Mouse (Mus musculus) hindbrain, embryonic 12.5 days (tissue): ENCODE measurements at regions not wholly inside any gene's neighbourhood (a gene's known extent, or its start where the extent isn't known, plus 50 kb on each side); places are given as distances from the start of the nearest gene placed in this dataset.

Experiments
- ATAC-seq: fragments of 200-750 bp; cut with Nextera tagmentation; 2 replicates; pipeline ENCODE4 v1.8.0; 2017; ENCODE audit warnings: moderate TSS enrichment; ENCODE audit not compliant: low FRiP score
- H3K27ac ChIP-seq: fragments of 300-500 bp; sonication (generic); 2 replicates; pipeline ENCODE4 v1.5.1; 2016; ENCODE audit warnings: mild to moderate bottlenecking
- H3K27me3 ChIP-seq: fragments of 300-500 bp; sonication (generic); 2 replicates; pipeline ENCODE4 v1.6.1; 2016; ENCODE audit warnings: mild to moderate bottlenecking
- H3K36me3 ChIP-seq: fragments of 300-500 bp; sonication (generic); 2 replicates; pipeline ENCODE4 v1.6.1; 2016; ENCODE audit warnings: mild to moderate bottlenecking
- H3K4me1 ChIP-seq: fragments of 300-500 bp; sonication (generic); 2 replicates; pipeline ENCODE4 v1.6.1; 2016
- H3K4me2 ChIP-seq: fragments of 300-500 bp; sonication (generic); replicated peaks from 2 replicates; pipeline ENCODE4 v1.6.1; 2016; ENCODE audit warnings: mild to moderate bottlenecking
- H3K4me3 ChIP-seq: fragments of 300-500 bp; sonication (generic); 2 replicates; pipeline ENCODE4 v1.5.1; 2016; ENCODE audit warnings: mild to moderate bottlenecking
- H3K9ac ChIP-seq: fragments of 300-500 bp; sonication (generic); 2 replicates; pipeline ENCODE4 v1.6.1; 2016; ENCODE audit warnings: mild to moderate bottlenecking, moderate library complexity
- H3K9me3 ChIP-seq: fragments of 300-500 bp; sonication (generic); replicated peaks from 2 replicates; pipeline ENCODE4 v1.6.1; 2016; ENCODE audit warnings: mild to moderate bottlenecking
- WGBS: fragments of 180-500 bp; shearing (Covaris S2); methylation state at CpG from one replicate; pipeline ENCODE4 v1.1.7; 2016; 5-methylcytosine and 5-hydroxymethylcytosine counted together

GRCm38 (mm10) chr11:12757677-12758076, 292.9 kb upstream of the Cobl start:
- Histone ChIP-seq H3K27ac (no peak overlapping the region), H3K4me3 (no peak overlapping the region), H3K9ac (no peak overlapping the region), H3K4me2 (no peak overlapping the region), H3K9me3 (no peaks in the 10 kb centered on the region), H3K36me3 (no peaks in the 10 kb centered on the region), H3K4me1 (no peaks in the 10 kb centered on the region), H3K27me3 (no peaks in the 10 kb centered on the region)
- WGBS = 89% methylated on average over 1 of the region's 1 CpGs
- ATAC-seq = no peak

- Histone ChIP-seq H3K36me3 (no peaks in the 10 kb centered on the region), H3K4me2 (no peak overlapping the region), H3K4me3 (no peak overlapping the region), H3K27me3 (no peaks in the 10 kb centered on the region), H3K4me1 (no peaks in the 10 kb centered on the region), H3K9me3 (no peaks in the 10 kb centered on the region), H3K9ac (no peak overlapping the region), H3K27ac (no peak overlapping the region)
- ATAC-seq = no peak
- WGBS = 96% methylated on average over 1 of the region's 1 CpGs
These were observed 285.3 kb upstream of the Cobl start for GRCm38 (mm10) chr11:12750016-12750415.

GRCm38 (mm10) chr11:12749245-12749644, 284.5 kb upstream of the Cobl start:
- Histone ChIP-seq H3K4me2 (no peak overlapping the region), H3K4me3 (no peak overlapping the region)
- WGBS = 88% methylated on average over 4 of the region's 4 CpGs

DNA sequence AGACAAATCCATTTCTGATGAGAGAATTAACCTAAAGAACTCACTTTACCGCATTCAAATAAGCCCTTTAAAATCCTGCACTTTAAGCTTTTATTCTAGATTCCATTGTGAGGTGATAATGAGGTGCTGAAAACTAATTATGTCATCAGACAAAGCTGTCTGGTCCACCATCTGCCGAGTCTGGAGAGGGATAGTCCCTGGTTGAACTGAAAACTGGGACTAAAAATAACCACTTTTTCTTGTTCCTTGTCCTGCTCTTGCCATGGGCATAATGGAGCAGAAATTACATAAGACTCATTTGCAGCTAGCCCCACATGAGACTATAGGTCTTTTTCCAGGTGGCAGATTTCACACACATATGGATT, 277.4 kb upstream of the Cobl start:
- Histone ChIP-seq H3K27ac (no peak overlapping the region), H3K9me3 (no peaks in the 10 kb centered on the region), H3K9ac (no peak overlapping the region), H3K4me2 (no peak overlapping the region), H3K4me1 (no peaks in the 10 kb centered on the region), H3K36me3 (no peaks in the 10 kb centered on the region), H3K27me3 (no peaks in the 10 kb centered on the region), H3K4me3 (no peak overlapping the region)
- 0 out of 2 replicates have a peak, but pooled peaks have one; percentile 52 for ATAC-seq
- 38% methylated on average over 2 of the region's 2 CpGs for WGBS

More at GRCm38 (mm10) chr11:12749245-12749644, 284.5 kb upstream of the Cobl start:
- H3K9me3 ChIP-seq = no peaks in the 10 kb centered on the region
- H3K4me1 ChIP-seq = no peaks in the 10 kb centered on the region
- no peaks in the 10 kb centered on the region for H3K27me3 ChIP-seq
- H3K27ac ChIP-seq = no peak overlapping the region
- no peak for ATAC-seq
- no peak overlapping the region for H3K9ac ChIP-seq
- H3K36me3 ChIP-seq = no peaks in the 10 kb centered on the region

DNA sequence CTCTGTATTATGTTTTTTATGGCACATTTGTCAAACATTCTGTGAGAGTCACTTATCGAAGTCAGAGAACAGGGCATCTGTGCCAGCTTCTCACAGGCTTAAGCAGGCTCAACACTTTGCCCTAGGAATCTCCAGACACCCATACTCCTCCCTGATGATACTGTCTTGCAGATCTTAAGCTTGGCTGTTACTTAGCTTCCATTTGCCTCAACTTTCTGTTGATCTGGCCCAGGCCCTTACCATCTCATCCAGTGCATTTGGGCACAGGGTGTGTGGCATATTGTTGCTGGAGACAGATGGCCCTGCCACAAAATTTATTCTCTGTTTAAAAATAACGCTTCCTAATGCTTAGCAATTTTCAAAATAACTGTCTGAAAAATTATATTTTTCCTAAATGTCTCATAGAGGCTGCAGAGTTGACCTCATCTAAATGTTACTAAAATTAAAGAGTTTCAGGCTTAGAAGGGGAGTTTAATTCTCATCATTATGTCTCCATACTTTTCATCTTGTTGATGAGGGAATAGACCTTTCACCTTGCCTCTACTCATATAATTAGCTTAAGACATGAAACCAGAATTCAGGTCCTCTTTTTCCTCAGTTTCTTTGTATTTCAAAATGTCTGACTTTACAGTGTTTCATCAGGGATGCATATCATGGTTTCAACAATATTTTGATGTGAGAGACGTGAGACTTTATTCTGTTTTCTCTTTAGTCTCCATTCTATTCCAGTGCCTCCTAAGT, 276.8 kb upstream of the Cobl start:
- H3K9me3 ChIP-seq = no peaks in the 10 kb centered on the region
- WGBS = 85% methylated on average over 3 of the region's 3 CpGs
- no peak for ATAC-seq

DNA sequence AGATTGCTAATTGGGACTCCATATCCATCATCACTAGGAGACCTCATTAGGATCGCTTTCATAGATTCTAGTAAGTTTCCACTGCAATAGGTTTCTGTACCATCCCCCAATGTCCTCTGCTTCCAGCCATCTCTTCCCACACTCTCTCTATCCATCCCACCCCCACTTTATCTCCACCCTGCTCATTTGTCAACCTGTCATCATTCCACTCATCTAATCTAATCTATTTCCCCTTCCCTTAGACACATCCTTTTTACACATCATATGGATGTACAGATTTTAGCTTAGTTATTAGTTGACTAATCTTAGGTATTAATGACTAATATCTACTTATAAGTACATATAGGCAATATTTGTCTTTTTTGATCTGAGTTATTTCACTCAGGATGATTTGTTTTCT, 269.5 kb upstream of the Cobl start:
- no peak overlapping the region for H3K4me3 ChIP-seq
- no peaks in the 10 kb centered on the region for H3K9me3 ChIP-seq
- H3K4me1 ChIP-seq = no peaks in the 10 kb centered on the region
- H3K36me3 ChIP-seq = no peaks in the 10 kb centered on the region
- no peak overlapping the region for H3K9ac ChIP-seq
- no peaks in the 10 kb centered on the region for H3K27me3 ChIP-seq
- H3K4me2 ChIP-seq = no peak overlapping the region
- ATAC-seq = no peak
- 88% methylated on average over 1 of the region's 1 CpGs for WGBS
- H3K27ac ChIP-seq = no peak overlapping the region

More for the DNA sequence above, 276.8 kb upstream of the Cobl start:
- no peaks in the 10 kb centered on the region for H3K4me1 ChIP-seq
- no peaks in the 10 kb centered on the region for H3K27me3 ChIP-seq
- H3K4me2 ChIP-seq = no peak overlapping the region
- no peak overlapping the region for H3K27ac ChIP-seq
- H3K36me3 ChIP-seq = no peaks in the 10 kb centered on the region
- H3K4me3 ChIP-seq = no peak overlapping the region
- H3K9ac ChIP-seq = no peak overlapping the region

- H3K27ac ChIP-seq = no peak overlapping the region
- no peaks in the 10 kb centered on the region for H3K4me1 ChIP-seq
- H3K4me3 ChIP-seq = no peak overlapping the region
- no peaks in the 10 kb centered on the region for H3K27me3 ChIP-seq
- 100% methylated on average over 1 of the region's 1 CpGs for WGBS
- ATAC-seq = no peak
- no peaks in the 10 kb centered on the region for H3K36me3 ChIP-seq
- no peak overlapping the region for H3K4me2 ChIP-seq
- no peaks in the 10 kb centered on the region for H3K9me3 ChIP-seq
- H3K9ac ChIP-seq = no peak overlapping the region
These were observed 262.5 kb upstream of the Cobl start for GRCm38 (mm10) chr11:12727293-12727692.

GRCm38 (mm10) chr11:12726492-12726891, 261.7 kb upstream of the Cobl start:
- 88% methylated on average over 4 of the region's 4 CpGs for WGBS
- Histone ChIP-seq H3K9ac (no peak overlapping the region), H3K9me3 (no peaks in the 10 kb centered on the region), H3K4me2 (no peak overlapping the region), H3K27ac (no peak overlapping the region), H3K36me3 (no peaks in the 10 kb centered on the region), H3K27me3 (no peaks in the 10 kb centered on the region), H3K4me3 (no peak overlapping the region), H3K4me1 (no peaks in the 10 kb centered on the region)
- ATAC-seq = no peak

- Histone ChIP-seq H3K4me1 (no peaks in the 10 kb centered on the region), H3K9me3 (no peaks in the 10 kb centered on the region), H3K27ac (no peak overlapping the region), H3K36me3 (no peaks in the 10 kb centered on the region), H3K4me2 (no peak overlapping the region), H3K9ac (no peak overlapping the region), H3K4me3 (no peak overlapping the region), H3K27me3 (no peaks in the 10 kb centered on the region)
- no peak for ATAC-seq
- WGBS = 58% methylated on average over 1 of the region's 1 CpGs
These were observed 257.6 kb upstream of the Cobl start for GRCm38 (mm10) chr11:12722320-12722719.

DNA sequence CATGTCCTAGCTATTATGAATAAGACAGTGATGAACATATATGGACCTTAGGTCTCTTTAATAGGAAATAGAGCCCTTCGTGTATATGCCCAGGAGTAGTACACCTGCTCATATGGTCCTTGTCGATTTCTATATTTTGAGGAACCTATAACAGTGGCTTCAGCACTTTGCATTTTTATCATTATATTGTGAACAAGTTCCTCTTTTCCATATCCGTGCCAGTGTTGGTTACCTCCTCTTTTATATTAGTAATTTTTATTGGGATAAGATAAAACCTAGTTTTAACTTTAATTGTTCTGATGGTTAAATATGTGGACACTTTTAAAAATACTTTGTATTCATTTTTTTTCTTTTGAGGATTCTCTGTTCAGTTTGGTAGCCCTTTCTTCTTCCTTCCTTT, 255.4 kb upstream of the Cobl start:
- Histone ChIP-seq H3K4me3 (no peak overlapping the region), H3K36me3 (no peaks in the 10 kb centered on the region), H3K4me1 (no peaks in the 10 kb centered on the region), H3K9ac (no peak overlapping the region), H3K27ac (no peak overlapping the region), H3K27me3 (no peaks in the 10 kb centered on the region), H3K4me2 (no peak overlapping the region), H3K9me3 (no peaks in the 10 kb centered on the region)
- 89% methylated on average over 3 of the region's 3 CpGs for WGBS
- no peak for ATAC-seq

GRCm38 (mm10) chr11:12696321-12696720, 231.6 kb upstream of the Cobl start:
- H3K4me2 ChIP-seq = no peak overlapping the region
- no peaks in the 10 kb centered on the region for H3K36me3 ChIP-seq
- no peaks in the 10 kb centered on the region for H3K4me1 ChIP-seq
- 43% methylated on average over 5 of the region's 5 CpGs for WGBS
- no peak for ATAC-seq
- H3K27ac ChIP-seq = no peak overlapping the region
- H3K9ac ChIP-seq = no peak overlapping the region
- no peaks in the 10 kb centered on the region for H3K27me3 ChIP-seq
- no peak overlapping the region for H3K4me3 ChIP-seq
- no peaks in the 10 kb centered on the region for H3K9me3 ChIP-seq

GRCm38 (mm10) chr11:12692836-12693235, 228.1 kb upstream of the Cobl start:
- Histone ChIP-seq H3K4me1 (no peaks in the 10 kb centered on the region), H3K9me3 (no peaks in the 10 kb centered on the region), H3K4me3 (no peak overlapping the region), H3K27me3 (no peaks in the 10 kb centered on the region), H3K36me3 (no peaks in the 10 kb centered on the region), H3K9ac (no peak overlapping the region), H3K27ac (no peak overlapping the region), H3K4me2 (no peak overlapping the region)
- no peak for ATAC-seq

DNA sequence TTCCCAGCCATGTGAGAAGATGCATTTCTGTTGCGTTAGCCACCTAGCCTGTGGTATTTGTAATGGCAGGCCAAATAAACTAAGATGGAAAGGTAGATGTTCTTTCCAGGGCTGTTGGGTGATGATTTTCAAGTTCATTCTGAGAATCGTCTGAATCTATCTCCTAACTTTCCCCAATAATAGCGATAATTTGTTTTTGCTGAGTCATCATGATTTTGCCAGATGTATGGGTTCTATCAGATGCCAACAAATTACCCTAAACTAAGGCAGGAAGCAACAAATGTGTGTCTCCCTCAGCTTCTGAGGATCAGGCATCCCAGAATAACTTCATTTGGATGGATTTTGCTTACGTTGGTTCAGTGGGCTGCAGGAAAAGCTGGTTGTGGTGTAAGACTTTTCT, 222.0 kb upstream of the Cobl start:
- Histone ChIP-seq H3K9ac (no peak overlapping the region), H3K4me1 (no peaks in the 10 kb centered on the region), H3K36me3 (no peaks in the 10 kb centered on the region), H3K27ac (no peak overlapping the region), H3K4me3 (no peak overlapping the region), H3K27me3 (no peaks in the 10 kb centered on the region), H3K9me3 (no peaks in the 10 kb centered on the region), H3K4me2 (no peak overlapping the region)
- ATAC-seq = no peak
- WGBS = 91% methylated on average over 4 of the region's 4 CpGs
